Mouse (Mus musculus) stomach, postnatal 0 days (tissue): ENCODE data around the gene Pkd1.

Experiments
- CTCF ChIP-seq: IDR thresholded peaks from 2 replicates; pipeline ENCODE4 v1.5.1; 2016; ENCODE audit warnings: antibody characterized with exemption, low read depth, mild to moderate bottlenecking, moderate library complexity
- EP300 ChIP-seq: optimal IDR thresholded peaks from 2 replicates; pipeline ENCODE3; 2016; ENCODE audit warnings: antibody characterized with exemption

GRCm38 (mm10) chr17:24593992-24594890 lies 44.6 kb downstream of the Pkd1 start:
- TF ChIP-seq CTCF = no peak
- no peak for TF ChIP-seq EP300
